In the genomic region with DNA sequence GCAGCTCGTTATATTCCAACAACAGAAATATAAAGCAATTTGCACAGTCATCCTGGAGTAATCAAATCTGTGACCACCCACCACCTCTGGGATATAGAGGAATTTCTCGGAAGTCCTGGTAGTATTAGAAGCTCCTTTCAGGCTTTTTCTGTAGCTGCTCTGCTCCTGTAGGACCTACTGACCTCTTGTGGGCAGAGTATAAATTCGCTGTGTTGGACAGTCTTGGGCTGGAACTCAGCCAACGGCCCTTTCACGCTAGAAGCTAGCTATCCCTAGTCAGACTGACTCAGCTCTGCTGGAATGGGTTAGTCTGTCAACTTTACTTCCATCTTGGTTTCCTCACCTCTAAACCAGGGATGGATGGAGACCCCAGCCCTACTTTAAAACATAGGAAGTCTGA, we compare ENCODE assay signal across 9 mouse cellular contexts. TPM values are rescaled to one million over a fixed set of nuclear protein-coding genes. Genes with fewer than 3 reads are reported as not detected.
DNase-seq lines count a peak whose midpoint lies in the region; ATAC-seq and TF ChIP-seq lines count a peak whose summit lies in the region.
"Had no signal": no experiment of that assay in that cellular context is flagged by ENCODE, and none has a peak within 500 bp of the region (broad histone marks: within the 10 kb centered on the region; RNA-seq: fewer than 3 reads in every experiment).

No protein-coding gene starts in this region.

- ATAC-seq in hindbrain, postnatal 0 days, result peak; percentile 59; the same call in 1 of the 2 replicates
- ATAC-seq in kidney, postnatal 0 days (replicated peaks; ENCODE audit: low FRiP score, low read depth), result peak; percentile 54; the same call in 1 of the 2 replicates
- ATAC-seq in hindbrain, embryonic 13.5 days (ENCODE audit: low FRiP score), result no peak

- peak; percentile 67 for DNase-seq in hindbrain, postnatal 0 days (ENCODE audit: low spot score)
- no peak for DNase-seq in hindbrain, embryonic 10.5 days (ENCODE audit: low spot score)
- peak; percentile 75 for DNase-seq in MN1 (ENCODE audit: low spot score)
- peak; percentile 35 to 44 for DNase-seq in cerebellum, postnatal 36 days
- peak; percentile 50 for DNase-seq in kidney, postnatal 0 days (ENCODE audit: low spot score)
- peak; percentile 66 for DNase-seq in skeletal muscle tissue, adult 2 months (ENCODE audit: low read depth, low spot score)
- DNase-seq in layer of hippocampus, postnatal 36 days, result no peak

- no peaks in the 10 kb centered on the region for H3K36me3 ChIP-seq in hindbrain, postnatal 0 days (ENCODE audit: insufficient read depth, low read length)
- no peaks in the 10 kb centered on the region for H3K36me3 ChIP-seq in hindbrain, embryonic 10.5 days
- H3K36me3 ChIP-seq in kidney, postnatal 0 days (ENCODE audit: insufficient read depth, low read length), result no peaks in the 10 kb centered on the region
- no peaks in the 10 kb centered on the region for H3K36me3 ChIP-seq in hindbrain, embryonic 13.5 days

- no peaks in the 10 kb centered on the region for H3K9me3 ChIP-seq in hindbrain, postnatal 0 days (ENCODE audit: low read length)
- no peaks in the 10 kb centered on the region for H3K9me3 ChIP-seq in hindbrain, embryonic 10.5 days
- no peaks in the 10 kb centered on the region for H3K9me3 ChIP-seq in kidney, postnatal 0 days (replicated peaks; ENCODE audit: low read length)
- no peaks in the 10 kb centered on the region for H3K9me3 ChIP-seq in hindbrain, embryonic 13.5 days

- peak; percentile 52 for TF ChIP-seq CTCF in hindbrain, postnatal 0 days (IDR thresholded peaks at IDR 0.05; ENCODE audit: low read depth)
- TF ChIP-seq CTCF in kidney, postnatal 0 days (IDR thresholded peaks at IDR 0.05; ENCODE audit: low read depth), result peak; percentile 57

- no peak overlapping the region for H3K27ac ChIP-seq in hindbrain, postnatal 0 days
- H3K27ac ChIP-seq in hindbrain, embryonic 10.5 days, result no peak overlapping the region
- no peak overlapping the region for H3K27ac ChIP-seq in kidney, postnatal 0 days
- no peak overlapping the region for H3K27ac ChIP-seq in hindbrain, embryonic 13.5 days

- no peak overlapping the region for H3K9ac ChIP-seq in hindbrain, postnatal 0 days (replicated peaks; ENCODE audit: low read length)
- no peak overlapping the region for H3K9ac ChIP-seq in kidney, postnatal 0 days (ENCODE audit: low read depth, low read length)
- no peak overlapping the region for H3K9ac ChIP-seq in hindbrain, embryonic 13.5 days

- H3K4me2 ChIP-seq in hindbrain, postnatal 0 days (ENCODE audit: low read depth, low read length), result no peak overlapping the region
- H3K4me2 ChIP-seq in kidney, postnatal 0 days (ENCODE audit: low read length), result no peak overlapping the region
- no peak overlapping the region for H3K4me2 ChIP-seq in hindbrain, embryonic 13.5 days

- H3K4me3 ChIP-seq in hindbrain, postnatal 0 days (ENCODE audit: low read length), result no peak overlapping the region
- H3K4me3 ChIP-seq in hindbrain, embryonic 10.5 days, result no peak overlapping the region
- no peak overlapping the region for H3K4me3 ChIP-seq in kidney, postnatal 0 days (replicated peaks; ENCODE audit: low read depth, low read length)
- H3K4me3 ChIP-seq in hindbrain, embryonic 13.5 days, result no peak overlapping the region
- H3K4me3 ChIP-seq: myocyte had no signal

- WGBS in hindbrain, postnatal 0 days, result 37% methylated on average over 5 of the region's 5 CpGs
- WGBS in hindbrain, embryonic 10.5 days, result 43% methylated on average over 5 of the region's 5 CpGs
- 34% methylated on average over 5 of the region's 5 CpGs for WGBS in kidney, postnatal 0 days
- WGBS in hindbrain, embryonic 13.5 days, result 48% methylated on average over 5 of the region's 5 CpGs

- H3K27me3 ChIP-seq in hindbrain, postnatal 0 days (ENCODE audit: insufficient read depth, low read length), result no peaks in the 10 kb centered on the region
- H3K27me3 ChIP-seq in hindbrain, embryonic 10.5 days (ENCODE audit: insufficient read depth, poor library complexity, severe bottlenecking), result no peaks in the 10 kb centered on the region
- H3K27me3 ChIP-seq in kidney, postnatal 0 days (ENCODE audit: insufficient read depth, low read length), result no peaks in the 10 kb centered on the region
- no peaks in the 10 kb centered on the region for H3K27me3 ChIP-seq in hindbrain, embryonic 13.5 days

- H3K4me1 ChIP-seq in hindbrain, postnatal 0 days (ENCODE audit: insufficient read depth, low read length), result no peaks in the 10 kb centered on the region
- H3K4me1 ChIP-seq in hindbrain, embryonic 10.5 days (replicated peaks), result peaks cover 8% of the 10 kb centered on the region; the same call in 1 of the 2 replicates
- H3K4me1 ChIP-seq in kidney, postnatal 0 days (replicated peaks; ENCODE audit: insufficient read depth, low read length), result no peaks in the 10 kb centered on the region
- H3K4me1 ChIP-seq in hindbrain, embryonic 13.5 days (replicated peaks), result peaks cover 3% of the 10 kb centered on the region

RNA-seq across cellular contexts. Expression of gene Slc25a5, which starts 34.8 kb away (rescaled TPM):
- total RNA-seq in hindbrain, postnatal 0 days (2014; rRNA removed), result 494 and 546 TPM in 2 replicates
- 693 and 697 TPM in 2 replicates for polyA plus RNA-seq in hindbrain, postnatal 0 days (2015; fragmentation: Nextera tagmentation; extraction: Ambion mirVana)
- polyA plus RNA-seq in hindbrain, embryonic 10.5 days (2016; fragmentation: Nextera tagmentation; extraction: Ambion mirVana), result 803 and 848 TPM in 2 replicates
- polyA plus RNA-seq in kidney, postnatal 0 days (2015; fragmentation: Nextera tagmentation; extraction: Ambion mirVana), result 1,543 and 1,561 TPM in 2 replicates
- total RNA-seq in layer of hippocampus, postnatal 36 days (2021), result 100 to 1,000 TPM; 336 to 357 TPM
- polyA plus RNA-seq in hindbrain, embryonic 13.5 days (2015; fragmentation: Nextera tagmentation; extraction: Ambion mirVana), result 568 and 574 TPM in 2 replicates

RNA-seq across cellular contexts. Expression of gene Ube2a, which starts 43.4 kb away (rescaled TPM):
- 28.5 and 31.2 TPM in 2 replicates for total RNA-seq in hindbrain, postnatal 0 days (2014; rRNA removed)
- polyA plus RNA-seq in hindbrain, postnatal 0 days (2015; fragmentation: Nextera tagmentation; extraction: Ambion mirVana), result 134 and 140 TPM in 2 replicates
- polyA plus RNA-seq in hindbrain, embryonic 10.5 days (2016; fragmentation: Nextera tagmentation; extraction: Ambion mirVana), result 133 TPM in 2 replicates
- 157 and 163 TPM in 2 replicates for polyA plus RNA-seq in kidney, postnatal 0 days (2015; fragmentation: Nextera tagmentation; extraction: Ambion mirVana)
- 10 to 100 TPM; 55.9 to 62.0 TPM for total RNA-seq in layer of hippocampus, postnatal 36 days (2021)
- polyA plus RNA-seq in hindbrain, embryonic 13.5 days (2015; fragmentation: Nextera tagmentation; extraction: Ambion mirVana), result 120 and 122 TPM in 2 replicates

RNA-seq across cellular contexts. Expression of gene C330007P06Rik, which starts 43.6 kb away (rescaled TPM):
- total RNA-seq in hindbrain, postnatal 0 days (2014; rRNA removed), result 20.5 and 26.8 TPM in 2 replicates
- 20.5 and 21.5 TPM in 2 replicates for polyA plus RNA-seq in hindbrain, postnatal 0 days (2015; fragmentation: Nextera tagmentation; extraction: Ambion mirVana)
- 25.1 and 31.5 TPM in 2 replicates for polyA plus RNA-seq in hindbrain, embryonic 10.5 days (2016; fragmentation: Nextera tagmentation; extraction: Ambion mirVana)
- polyA plus RNA-seq in kidney, postnatal 0 days (2015; fragmentation: Nextera tagmentation; extraction: Ambion mirVana), result 22.5 and 26.4 TPM in 2 replicates
- total RNA-seq in layer of hippocampus, postnatal 36 days (2021), result 10 to 100 TPM; 40.0 to 44.5 TPM
- polyA plus RNA-seq in hindbrain, embryonic 13.5 days (2015; fragmentation: Nextera tagmentation; extraction: Ambion mirVana), result 23.4 and 24.7 TPM in 2 replicates

Comparison
In these comparisons a context has a peak if more than half of its experiments do, and no peak if none do; other contexts are left out.
1. DNase-seq: peak in hindbrain, postnatal 0 days (single experiment), MN1 (single experiment), cerebellum, postnatal 36 days (2 of 2), kidney, postnatal 0 days (single experiment) and skeletal muscle tissue, adult 2 months (single experiment); none in hindbrain, embryonic 10.5 days (single experiment) and layer of hippocampus, postnatal 36 days (0 of 2).